Mouse (Mus musculus): ENCODE results near the gene Bbs2.

- TF ChIP-seq CTCF (IDR thresholded peaks at IDR 0.05) = no peak
- TF ChIP-seq EP300 (IDR thresholded peaks at IDR 0.05; ENCODE audit: insufficient read depth, low read depth, low read length) = no peak
- no peak for TF ChIP-seq POLR2A (IDR thresholded peaks at IDR 0.05; ENCODE audit: insufficient read depth, low read depth, low read length)
Measured at GRCm38 (mm10) chr8:94132096-94132495, 33.4 kb upstream of the Bbs2 start.
